Mouse (Mus musculus) layer of hippocampus, adult 9-11 months (tissue): ENCODE data around the gene Zdhhc9.

ENCODE experiments used
- DNase-seq: peaks from one replicate; pipeline ENCODE4 v3.0.0; 2022

Zdhhc9 gene

DNA sequence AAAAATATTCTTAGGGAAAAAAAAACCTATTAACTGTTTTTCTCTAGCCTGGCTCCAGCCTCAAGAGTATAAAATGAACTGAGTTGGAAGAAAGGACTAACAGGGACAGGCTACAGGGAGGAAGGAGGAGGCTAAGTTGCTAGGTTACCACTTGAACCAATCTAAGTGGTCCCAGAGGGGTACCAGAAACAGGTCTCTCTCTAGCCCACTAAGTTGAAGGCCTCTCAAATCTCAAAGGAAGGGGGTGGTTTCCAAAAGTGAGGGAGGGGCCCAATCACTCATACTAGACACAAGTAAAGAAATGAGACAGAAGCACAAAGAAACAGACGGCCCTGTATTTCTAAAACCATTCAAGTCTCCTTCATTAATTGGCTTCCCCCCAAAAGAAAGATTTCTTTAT lies 38.8 kb downstream of the Zdhhc9 start:
- no peak for DNase-seq

DNA sequence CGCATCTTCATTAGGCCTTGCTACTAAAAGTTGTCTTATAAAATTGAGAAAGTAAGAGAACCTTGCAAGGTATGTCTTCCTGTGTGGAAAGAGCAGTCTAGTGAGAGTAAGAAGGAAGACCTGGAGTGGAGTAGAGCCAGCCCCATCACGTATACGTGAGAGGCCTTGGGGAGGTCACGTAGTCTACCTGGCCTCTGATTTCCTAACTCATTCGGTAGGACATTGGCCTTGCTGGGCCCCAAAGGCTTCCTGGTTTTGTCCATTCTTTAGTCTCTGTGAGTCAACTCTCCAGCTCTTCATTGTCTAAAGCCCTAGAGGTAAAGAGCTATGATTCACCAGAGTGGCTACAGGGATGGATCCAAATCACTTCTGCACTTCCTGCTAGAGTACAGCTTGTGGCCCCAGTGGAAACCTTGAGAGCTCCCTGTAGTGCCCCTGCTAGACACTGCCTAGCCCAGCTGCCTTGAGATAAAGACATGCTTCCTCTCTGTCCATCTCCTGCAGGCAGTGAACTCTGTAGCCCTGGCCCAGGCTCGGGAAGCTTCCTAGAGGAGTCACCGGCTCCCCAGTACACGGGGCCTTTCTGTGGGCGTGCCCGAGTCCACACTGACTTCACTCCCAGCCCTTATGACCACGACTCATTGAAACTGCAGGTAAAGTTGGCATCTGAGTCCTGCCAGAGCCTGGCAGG lies 50.3 kb downstream of the Zdhhc9 start:
- DNase-seq, result no peak

DNA sequence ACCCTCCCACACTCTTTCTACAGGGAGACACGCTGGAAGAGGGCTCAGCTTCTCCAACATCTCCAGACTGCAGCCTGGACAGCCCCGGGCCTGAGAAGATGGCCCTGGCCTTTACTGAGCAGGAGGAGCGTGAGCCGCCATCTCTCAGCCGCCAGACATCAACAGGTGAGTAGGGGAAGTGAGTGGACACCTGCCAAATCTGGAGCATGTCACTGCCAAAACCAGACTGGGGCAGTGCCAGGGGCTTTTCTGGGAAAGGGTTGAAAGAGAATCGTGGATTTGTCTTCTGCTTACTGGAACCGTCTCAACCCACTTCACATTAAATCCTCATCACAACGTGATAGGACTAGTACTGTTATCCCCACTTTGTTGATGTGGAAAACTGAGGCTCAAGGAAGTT lies 51.3 kb downstream of the Zdhhc9 start:
- DNase-seq, result no peak

DNA sequence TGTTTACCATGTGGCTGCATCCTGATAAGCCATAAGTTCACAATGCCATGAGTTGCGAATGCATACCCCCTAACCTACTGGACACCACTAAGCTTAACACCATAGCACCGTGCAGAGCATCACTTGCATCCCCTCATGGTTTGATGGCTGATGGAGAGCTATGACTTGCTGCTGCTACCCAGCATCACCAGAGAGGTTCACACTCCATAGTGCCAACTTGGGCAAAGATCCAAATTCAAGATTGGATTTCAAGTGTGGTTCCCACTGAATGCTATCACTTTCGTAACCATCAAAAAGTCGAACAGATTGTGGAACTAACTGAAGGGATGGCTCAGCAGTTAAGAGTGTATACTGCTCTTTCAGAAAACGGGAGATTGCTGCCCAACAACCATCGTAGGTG lies 53.2 kb downstream of the Zdhhc9 start:
- no peak for DNase-seq

DNA sequence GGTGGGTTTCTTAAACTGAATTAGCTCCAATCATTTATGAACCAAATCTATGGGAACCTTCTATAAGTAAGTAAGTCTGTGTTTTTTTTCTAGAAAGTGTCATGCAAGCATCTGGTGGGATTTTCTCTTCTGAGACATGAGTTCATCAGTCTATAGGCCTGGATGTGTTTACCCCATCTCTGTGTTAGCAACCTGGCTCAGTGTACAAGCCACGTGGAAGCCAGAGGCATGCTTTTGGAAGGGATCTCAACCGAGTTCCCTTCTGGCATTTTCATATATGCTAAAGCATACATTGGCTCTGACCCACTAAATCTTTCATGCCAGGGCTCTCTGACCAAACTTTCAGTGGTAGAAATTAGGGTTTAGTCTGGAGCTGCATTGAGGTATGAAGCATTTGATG lies 54.7 kb downstream of the Zdhhc9 start:
- no peak for DNase-seq

DNA sequence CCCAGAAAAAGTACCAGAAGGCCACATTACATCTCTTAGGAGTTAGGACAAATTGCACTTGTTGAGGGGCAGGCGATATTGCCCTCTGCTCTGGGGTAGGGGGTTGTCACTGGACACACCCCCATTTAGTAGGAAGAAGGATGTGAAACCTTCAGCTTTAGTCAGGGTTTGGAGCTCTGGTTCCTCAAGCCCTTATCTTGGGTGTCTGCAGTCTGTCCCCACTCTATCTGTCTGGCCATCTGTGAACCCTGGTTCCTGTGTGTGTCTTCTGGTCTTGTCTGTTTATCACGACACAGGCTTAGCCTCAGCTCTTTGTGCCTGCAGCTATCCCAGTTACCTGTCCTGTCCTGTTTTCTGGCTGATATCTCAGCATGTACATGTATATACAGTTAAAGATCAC lies 55.3 kb downstream of the Zdhhc9 start:
- no peak for DNase-seq

DNA sequence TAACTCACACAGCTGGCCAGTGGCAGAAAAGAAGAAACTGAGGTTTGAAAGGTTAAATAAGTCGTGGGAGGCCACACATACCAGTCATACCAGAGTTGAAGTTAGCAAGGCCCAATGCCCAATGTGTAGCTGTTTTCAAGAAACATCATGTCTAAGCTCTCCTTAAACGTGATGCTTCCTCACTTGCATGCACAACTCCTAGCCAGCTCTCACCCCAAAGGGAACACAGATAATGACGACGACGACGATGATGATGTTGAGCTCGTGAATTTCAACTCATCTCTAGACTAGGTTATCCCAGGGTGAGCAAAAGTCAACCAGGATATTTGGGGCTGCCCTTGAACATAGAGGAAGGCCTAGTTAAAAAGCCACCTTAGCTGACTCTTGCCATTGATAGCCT lies 56.6 kb downstream of the Zdhhc9 start:
- no peak for DNase-seq

DNA sequence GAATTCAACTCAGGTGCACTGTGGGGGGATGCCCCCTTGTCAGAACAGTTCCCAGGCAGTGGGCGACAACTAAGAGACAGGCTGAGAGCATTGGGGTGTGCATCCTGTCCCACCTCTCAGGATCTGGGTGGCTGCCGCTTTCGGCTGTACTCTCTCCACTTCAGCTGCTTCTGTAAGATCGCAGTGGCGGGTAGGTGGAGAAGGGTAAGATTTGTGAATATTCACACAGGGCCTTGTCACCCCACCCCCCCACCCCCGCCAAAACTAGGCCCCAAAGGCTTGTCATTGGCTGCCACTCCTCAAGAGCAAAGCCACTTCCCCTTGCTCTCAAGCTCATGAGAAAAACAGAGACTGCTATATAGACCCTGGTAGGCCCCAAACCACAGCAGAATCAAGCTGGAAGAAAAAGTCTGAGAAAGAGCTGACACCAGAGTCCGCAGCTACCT lies 60.9 kb downstream of the Zdhhc9 start:
- DNase-seq, result no peak

DNA sequence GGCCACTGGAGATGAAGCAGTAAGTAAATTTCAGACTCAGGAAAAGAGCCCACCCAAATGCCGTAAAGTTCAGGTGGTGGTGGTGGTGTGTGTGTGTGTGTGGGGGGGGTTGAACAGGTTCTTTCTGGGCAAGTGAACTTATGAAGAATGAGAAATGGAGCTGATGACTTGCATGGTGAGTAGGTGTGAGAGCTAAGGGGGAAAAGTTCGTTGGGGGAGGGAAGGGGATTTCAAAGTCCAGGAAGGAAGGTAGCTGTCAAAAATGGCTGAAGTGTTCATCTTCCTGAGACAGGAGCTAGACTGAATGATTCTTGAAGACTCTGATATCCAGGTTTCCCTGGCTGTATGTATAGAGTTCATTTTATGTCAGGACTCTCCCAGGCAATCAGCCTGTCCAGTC lies 61.5 kb downstream of the Zdhhc9 start:
- DNase-seq, result no peak

DNA sequence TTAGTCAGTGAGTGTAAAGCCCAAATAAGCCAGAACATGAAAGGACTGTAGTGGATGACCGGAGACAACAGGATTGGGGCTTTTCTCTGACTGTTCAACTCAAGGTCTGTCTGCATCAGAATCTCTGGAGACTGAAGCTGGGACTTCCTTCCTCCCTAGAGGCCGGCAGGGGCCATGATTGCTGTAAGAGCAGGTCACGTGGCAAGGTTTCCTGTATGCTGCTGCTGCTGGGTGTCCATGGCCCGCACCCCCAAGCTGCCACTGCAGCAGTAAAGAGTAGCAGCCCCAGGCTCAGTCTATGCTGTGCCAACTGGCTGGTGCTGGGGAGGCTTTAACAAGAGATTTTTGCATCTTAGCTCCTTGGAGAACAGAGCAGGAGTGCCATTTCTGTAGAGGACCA lies 62.4 kb downstream of the Zdhhc9 start, which contains the start of gene Sash3:
Sash3 (plus strand) TSS at position 175 of the 400 bp plus-strand sequence.
- peak; percentile 60 for DNase-seq

DNA sequence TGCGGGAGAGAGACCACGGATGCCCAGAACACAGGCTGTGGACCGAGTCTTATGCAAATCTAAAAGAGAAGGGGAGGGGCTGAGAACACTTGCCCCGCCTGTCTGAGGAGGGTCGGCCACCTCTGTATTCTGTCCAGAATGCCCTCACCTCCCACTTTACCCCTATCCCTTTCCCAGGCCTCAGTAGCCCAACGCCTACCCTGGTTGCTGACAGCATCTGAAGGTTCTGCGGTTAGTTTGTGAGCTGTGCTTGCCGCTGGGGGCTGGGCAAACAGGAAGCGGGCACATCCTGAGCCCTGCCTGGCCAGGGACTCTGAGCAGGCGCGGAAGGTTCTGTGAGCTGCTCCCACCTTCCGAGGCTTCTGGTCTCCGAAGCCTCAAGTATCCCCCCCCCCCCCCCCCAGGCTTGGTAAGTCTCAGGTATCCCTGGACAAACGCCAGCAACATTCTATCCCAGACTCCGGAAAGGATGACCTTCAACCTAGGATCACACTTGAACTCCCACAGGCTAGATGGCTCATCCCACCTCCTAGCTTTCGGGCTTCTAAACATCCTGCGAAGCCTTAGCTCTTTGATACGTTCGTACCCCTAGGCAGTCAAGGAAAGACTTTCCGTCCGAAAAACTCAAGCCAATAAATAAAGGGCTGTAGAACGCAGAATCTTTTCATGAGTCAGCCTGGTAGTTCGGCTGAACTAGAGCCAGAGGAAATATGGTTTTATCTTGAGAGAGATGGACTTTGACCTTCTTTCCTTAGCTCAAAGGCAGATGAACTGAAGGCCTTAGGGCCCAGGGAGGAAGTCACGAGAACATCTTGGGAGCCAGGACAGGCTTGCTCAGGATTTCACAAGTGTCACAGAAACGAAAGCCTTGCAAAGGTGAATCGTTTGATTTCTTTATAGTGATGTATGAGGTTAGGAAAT lies 65.0 kb downstream of the Zdhhc9 start:
- DNase-seq, result no peak

DNA sequence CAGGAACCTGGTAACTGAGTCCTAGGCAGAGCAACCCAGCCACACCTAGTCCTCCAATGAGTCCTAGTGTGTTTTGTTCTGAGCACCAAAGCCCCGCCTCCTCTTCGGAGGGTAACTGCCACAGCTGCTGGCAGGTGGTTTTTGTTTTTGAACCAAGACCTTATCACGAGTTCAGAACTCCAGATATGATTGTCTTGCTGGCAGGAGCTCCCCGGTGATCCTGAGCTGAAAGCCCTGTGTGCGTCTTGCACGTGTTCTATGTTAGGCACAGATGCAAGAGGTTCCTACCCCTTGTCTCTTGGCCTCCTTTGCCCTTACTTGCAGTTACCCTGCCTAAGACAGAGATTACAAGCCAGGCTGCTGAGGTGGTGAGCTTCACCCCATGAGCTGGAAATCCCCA lies 67.2 kb downstream of the Zdhhc9 start:
- no peak for DNase-seq

DNA sequence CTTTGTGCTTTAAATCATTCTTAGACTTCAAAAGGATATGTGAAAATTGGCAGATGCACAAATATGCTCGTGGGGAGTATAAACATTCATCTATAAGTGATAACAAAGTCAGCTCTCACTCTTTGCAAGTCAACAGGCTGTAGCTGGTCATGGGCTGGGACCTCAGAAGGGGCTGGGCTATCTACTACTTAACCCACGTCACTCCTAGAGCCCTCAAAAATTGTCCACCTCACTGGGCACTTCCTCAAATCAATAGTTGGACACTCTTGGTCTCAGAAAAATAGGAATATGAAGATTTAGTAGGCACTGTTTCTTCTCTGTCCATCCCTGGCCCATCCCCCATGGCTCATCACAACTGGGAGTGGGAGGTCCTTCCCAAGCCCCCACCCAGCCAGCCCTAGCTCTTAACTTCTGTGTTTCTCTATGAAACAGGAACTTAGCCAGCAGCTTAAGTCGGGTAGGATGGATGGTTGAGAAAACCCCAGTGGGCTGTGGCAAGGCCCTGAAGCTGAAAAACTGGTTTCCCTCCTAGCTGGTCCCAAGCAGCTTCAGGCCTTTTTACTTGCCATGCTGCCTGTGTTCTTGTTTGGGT lies 68.3 kb downstream of the Zdhhc9 start:
- DNase-seq, result no peak

DNA sequence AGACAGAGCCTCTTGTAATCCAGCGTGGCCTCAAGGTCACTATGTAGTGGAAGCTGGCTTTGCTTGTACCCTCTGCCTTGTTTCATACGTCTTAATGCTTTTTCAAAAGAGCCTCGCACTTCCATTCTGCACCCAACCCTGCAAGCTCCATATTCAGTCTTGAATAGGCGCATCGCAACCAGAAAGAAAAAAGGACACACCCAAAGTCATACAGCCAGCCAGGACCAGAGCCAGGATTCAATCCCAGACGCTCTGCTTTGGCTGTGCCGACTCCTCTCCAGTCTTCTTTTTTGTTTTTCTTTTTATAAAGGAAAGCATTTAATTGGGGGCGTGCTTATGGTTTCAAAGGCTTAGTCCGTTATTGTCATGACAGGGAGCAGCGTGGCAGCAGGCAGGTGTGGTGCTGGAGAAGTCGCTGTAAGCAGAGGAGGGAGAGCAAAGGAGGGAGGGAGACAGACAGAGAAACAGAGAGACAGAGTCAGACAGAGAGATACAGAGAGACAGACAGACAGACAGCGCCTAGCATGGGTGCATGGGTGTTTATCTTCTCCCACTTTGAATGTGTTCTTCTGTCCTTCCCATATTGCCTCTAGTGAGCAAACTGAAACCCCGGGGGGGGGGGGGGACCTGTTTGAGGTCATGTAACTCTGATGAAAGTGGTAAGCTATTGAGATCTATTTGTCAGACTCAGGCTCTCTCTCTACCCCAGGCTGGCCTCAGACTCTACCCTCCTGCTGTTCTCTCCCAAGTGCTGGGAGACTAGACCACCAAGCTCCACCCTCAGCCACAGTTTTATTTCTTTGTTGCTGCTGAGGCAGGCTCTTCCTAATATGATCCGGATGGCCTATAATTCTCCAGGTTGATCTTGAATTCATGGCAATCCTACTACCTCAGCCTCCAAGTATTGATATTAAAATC lies 69.1 kb downstream of the Zdhhc9 start:
- DNase-seq, result no peak

DNA sequence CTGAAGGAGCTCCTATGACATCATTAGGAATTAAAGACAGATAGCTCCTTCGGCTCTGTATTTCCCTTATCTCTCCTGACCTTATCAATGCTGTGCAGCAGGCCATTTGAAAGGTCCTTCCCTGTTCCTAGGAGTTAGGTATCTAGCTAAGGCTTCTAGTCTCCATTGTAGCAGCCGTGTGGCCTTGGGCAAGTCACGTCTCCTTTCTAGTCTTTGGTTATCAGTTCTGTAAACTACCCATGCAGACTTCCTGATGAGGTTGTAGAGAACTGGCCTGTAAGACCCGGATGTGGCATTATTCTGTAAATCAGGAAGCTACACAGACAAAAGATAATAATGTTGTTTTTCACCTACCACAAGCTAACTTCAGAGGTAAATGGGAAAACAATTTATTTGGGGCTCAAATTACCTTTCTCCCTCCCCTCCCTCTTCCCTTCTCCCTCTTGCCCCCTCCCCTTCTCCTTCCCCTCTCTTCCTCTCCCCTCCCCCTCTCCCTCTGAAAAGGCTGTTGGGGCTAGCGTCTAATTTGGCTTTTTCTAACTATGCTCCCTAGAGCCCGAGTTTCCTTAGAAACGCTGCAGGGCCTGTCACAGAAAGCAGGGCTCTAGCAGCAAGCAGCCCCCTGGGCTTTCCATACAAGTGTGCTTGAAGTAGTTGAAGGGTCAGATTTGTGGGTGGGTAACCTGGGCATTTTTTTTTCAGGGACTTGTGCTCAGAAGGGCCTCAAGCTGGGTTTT lies 70.0 kb downstream of the Zdhhc9 start:
- no peak for DNase-seq

DNA sequence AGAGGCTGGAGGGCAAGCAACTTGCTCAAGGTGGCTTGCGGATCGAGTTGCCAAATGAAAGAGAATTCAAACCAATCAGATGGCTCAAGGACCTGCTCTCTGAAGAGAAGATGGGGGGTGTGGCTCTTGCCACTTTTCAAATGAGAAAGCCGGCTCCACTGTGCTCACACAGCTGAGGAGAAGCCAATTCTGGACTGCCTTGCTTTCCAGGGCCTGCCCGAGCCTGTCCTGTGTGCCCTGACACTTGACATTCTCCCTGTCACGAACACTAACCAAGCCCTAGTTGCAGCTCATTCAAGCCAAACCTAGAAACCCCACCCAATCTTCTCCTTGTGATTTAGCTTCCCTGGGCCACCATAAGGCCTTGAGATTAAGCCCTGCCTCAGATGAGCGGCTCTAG lies 70.7 kb downstream of the Zdhhc9 start:
- DNase-seq, result no peak

DNA sequence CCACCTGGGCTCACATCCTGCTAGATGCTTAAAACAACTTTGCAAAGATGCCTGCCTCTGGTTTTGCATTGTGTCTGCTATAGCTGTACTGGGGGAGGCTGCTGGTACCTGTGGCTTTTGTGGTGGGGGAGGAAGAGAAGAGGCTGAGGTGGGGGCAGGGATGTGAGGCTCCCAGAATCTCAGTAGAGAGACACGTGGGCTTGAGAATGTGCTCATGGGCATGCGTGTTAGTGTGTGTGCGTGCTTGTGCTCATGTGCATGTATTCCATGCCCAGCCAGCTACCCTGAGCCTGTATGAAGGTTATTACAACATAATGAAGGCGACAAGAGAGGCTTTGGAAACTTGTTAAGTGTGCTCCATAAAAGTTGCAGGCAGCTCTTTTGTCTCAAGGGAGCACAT lies 71.7 kb downstream of the Zdhhc9 start:
- DNase-seq, result no peak

DNA sequence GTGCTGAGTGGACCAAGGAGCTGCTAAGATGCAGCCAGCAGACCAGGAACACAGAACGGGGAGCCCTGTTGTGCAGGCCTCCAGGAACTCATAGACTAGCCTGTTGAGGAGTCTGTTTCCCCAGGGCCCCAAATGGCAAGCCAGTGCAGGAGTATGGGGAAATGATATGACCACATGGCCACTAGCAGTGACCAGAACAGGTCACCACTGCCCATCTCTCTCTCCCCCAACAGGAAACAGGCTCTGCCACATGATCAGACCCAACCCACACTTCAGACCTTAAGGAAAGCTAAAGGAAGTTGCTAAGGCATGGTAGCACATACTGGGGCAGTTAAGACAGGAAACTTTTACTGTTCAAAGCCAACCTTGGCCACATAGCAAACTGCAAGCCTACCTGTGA lies 79.5 kb downstream of the Zdhhc9 start:
- DNase-seq, result no peak

DNA sequence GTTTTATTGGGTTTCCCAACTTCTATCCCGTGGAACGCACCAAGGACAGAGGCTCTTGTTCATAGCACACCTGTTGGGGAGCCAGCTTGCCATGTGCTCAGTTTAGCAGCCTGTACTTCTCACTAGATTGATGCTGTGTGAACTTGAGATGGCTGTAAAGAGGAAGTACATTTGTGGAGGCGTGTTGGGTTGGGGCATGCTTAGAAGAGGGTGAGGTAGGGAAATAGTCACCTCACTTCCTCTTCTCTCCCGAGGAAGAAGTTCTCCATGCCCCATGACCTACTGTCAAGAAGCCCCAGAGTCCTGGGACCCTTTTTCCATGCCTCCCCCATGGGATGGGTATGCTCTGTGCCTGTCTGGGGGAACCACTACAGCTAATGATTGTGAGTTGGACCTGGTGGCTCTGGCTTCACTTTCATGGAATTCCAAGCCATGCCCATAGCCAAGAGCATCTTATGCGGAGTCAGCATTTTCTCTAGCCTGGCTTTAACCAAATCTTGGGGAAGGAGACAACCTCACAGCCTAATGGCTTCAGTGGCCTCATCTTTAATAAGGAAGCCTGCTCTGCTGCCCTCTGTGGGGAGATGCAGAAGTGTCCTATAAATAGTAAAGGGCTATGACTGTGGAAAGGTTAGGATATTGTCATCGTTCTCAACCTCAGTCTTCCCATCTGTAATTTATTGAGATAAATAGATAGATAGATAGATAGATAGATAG lies 81.0 kb downstream of the Zdhhc9 start:
- DNase-seq, result no peak

DNA sequence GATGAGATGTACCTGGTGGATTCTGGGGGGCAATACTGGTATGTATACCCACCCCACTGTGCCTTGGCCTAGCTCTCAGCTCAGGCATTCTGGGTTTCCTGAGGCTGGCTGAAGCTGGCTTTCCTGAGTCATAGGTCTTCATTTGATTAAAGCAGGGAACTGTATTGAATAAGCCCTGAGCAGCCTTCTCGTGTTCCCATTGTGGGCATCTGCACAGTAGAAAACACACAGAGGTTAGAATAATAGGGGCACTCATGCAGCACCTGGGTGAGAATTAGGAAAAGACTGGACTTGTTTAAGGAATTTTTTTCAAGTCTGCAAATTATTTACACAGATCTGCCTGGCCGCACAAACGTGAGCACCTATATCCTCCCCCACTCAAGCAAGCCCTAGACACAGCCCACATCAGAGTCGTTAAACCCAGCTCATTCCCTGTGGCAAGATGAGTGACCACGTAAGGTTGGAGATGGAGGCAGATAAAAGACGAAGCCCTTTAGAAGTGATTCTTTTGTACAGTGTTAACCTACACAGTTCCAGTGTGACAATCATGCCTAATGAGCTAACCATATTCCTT lies 81.7 kb downstream of the Zdhhc9 start:
- DNase-seq, result no peak
